Mouse (Mus musculus) skeletal muscle tissue, adult 2 months (tissue): ENCODE results near the gene Srgap3.

Experiments
- DNase-seq: peaks from one replicate; pipeline ENCODE4 v3.0.0-alpha.2; 2012; ENCODE audit warnings: low read depth, low spot score

Gene Srgap3

GRCm38 (mm10) chr6:112912552-112912951, 34.5 kb downstream of the Srgap3 start:
- no peak for DNase-seq

GRCm38 (mm10) chr6:112909711-112910110, 37.4 kb downstream of the Srgap3 start:
- DNase-seq = no peak

GRCm38 (mm10) chr6:112907887-112908584, 39.0 kb downstream of the Srgap3 start:
- no peak for DNase-seq

- DNase-seq = no peak
Measured at GRCm38 (mm10) chr6:112903796-112904195, 43.3 kb downstream of the Srgap3 start.

GRCm38 (mm10) chr6:112903226-112903625, 43.8 kb downstream of the Srgap3 start:
- DNase-seq = no peak

- no peak for DNase-seq
Measured at GRCm38 (mm10) chr6:112902791-112903190, 44.3 kb downstream of the Srgap3 start.

GRCm38 (mm10) chr6:112900306-112900705, 46.8 kb downstream of the Srgap3 start:
- no peak for DNase-seq

- DNase-seq = peak; percentile 39
Measured at GRCm38 (mm10) chr6:112899711-112900110, 47.4 kb downstream of the Srgap3 start.

- no peak for DNase-seq
Measured at GRCm38 (mm10) chr6:112899276-112899675, 47.8 kb downstream of the Srgap3 start.

- DNase-seq = no peak
Measured at GRCm38 (mm10) chr6:112898435-112898834, 48.6 kb downstream of the Srgap3 start.

GRCm38 (mm10) chr6:112896372-112896771, 50.7 kb downstream of the Srgap3 start:
- DNase-seq = no peak

GRCm38 (mm10) chr6:112890331-112890751, 56.7 kb downstream of the Srgap3 start:
- DNase-seq = no peak

- no peak for DNase-seq
Measured at GRCm38 (mm10) chr6:112883588-112884135, 63.4 kb downstream of the Srgap3 start.

- no peak for DNase-seq
Measured at GRCm38 (mm10) chr6:112880048-112880534, 67.0 kb downstream of the Srgap3 start.

GRCm38 (mm10) chr6:112879154-112879553, 67.9 kb downstream of the Srgap3 start:
- no peak for DNase-seq

- DNase-seq = no peak
Measured at GRCm38 (mm10) chr6:112873089-112873835, 73.8 kb downstream of the Srgap3 start.

GRCm38 (mm10) chr6:112871241-112871780, 75.8 kb downstream of the Srgap3 start:
- DNase-seq = no peak

GRCm38 (mm10) chr6:112868197-112868957, 78.7 kb downstream of the Srgap3 start:
- no peak for DNase-seq

- DNase-seq = no peak
Measured at GRCm38 (mm10) chr6:112866096-112866495, 81.0 kb downstream of the Srgap3 start.

GRCm38 (mm10) chr6:112865021-112865531, 82.0 kb downstream of the Srgap3 start:
- DNase-seq = no peak

- DNase-seq = no peak
Measured at GRCm38 (mm10) chr6:112862465-112862864, 84.6 kb downstream of the Srgap3 start.
